Mouse (Mus musculus) heart, postnatal 0 days (tissue): ENCODE data around the gene Vstm4. TPM values are rescaled to one million over a fixed set of nuclear protein-coding genes. Genes with fewer than 3 reads are reported as not detected.

ENCODE experiments used
- ATAC-seq: fragments of 200-750 bp; cut with Nextera tagmentation; 2 replicates; pipeline ENCODE4 v1.8.0; 2017; ENCODE audit warnings: low read depth, moderate number of reproducible peaks, moderate library complexity; ENCODE audit not compliant: insufficient read depth
- DNase-seq: peaks from one replicate; pipeline ENCODE4 v3.0.0-alpha.2; 2016; ENCODE audit warnings: low spot score
- H3K27ac ChIP-seq: fragments of 300-500 bp; sonication (generic); 2 replicates; pipeline ENCODE4 v1.5.1; 2014; ENCODE audit warnings: low read depth, mild to moderate bottlenecking
- H3K27me3 ChIP-seq: fragments of 300-500 bp; sonication (generic); 2 replicates; pipeline ENCODE4 v1.6.1; 2014; ENCODE audit warnings: low read length, mixed read lengths; ENCODE audit not compliant: control insufficient read depth, insufficient read depth
- H3K36me3 ChIP-seq: fragments of 300-500 bp; sonication (generic); replicated peaks from 2 replicates; pipeline ENCODE4 v1.6.1; 2014; ENCODE audit warnings: low read length, mixed read lengths; ENCODE audit not compliant: control insufficient read depth, insufficient read depth
- H3K4me1 ChIP-seq: fragments of 300-500 bp; sonication (generic); 2 replicates; pipeline ENCODE4 v1.6.1; 2014; ENCODE audit warnings: antibody characterized with exemption; ENCODE audit not compliant: control insufficient read depth, insufficient read depth
- H3K4me2 ChIP-seq: fragments of 300-500 bp; sonication (generic); 2 replicates; pipeline ENCODE4 v1.6.1; 2014; ENCODE audit warnings: low read depth, mild to moderate bottlenecking, low read length, moderate library complexity
- H3K4me3 ChIP-seq: fragments of 300-500 bp; sonication (generic); 2 replicates; pipeline ENCODE4 v1.5.1; 2014; ENCODE audit warnings: low read depth, low read length
- H3K9ac ChIP-seq: fragments of 300-500 bp; sonication (generic); replicated peaks from 2 replicates; pipeline ENCODE4 v1.6.1; 2014; ENCODE audit warnings: low read depth, low read length, mixed read lengths
- H3K9me3 ChIP-seq: fragments of 300-500 bp; sonication (generic); replicated peaks from 2 replicates; pipeline ENCODE4 v1.6.1; 2016; ENCODE audit warnings: low read length; ENCODE audit not compliant: control insufficient read depth
- CTCF ChIP-seq: IDR thresholded peaks from 2 replicates; pipeline ENCODE4 v1.5.1; 2016; ENCODE audit warnings: antibody characterized with exemption, control low read depth, low read depth
- EP300 ChIP-seq: IDR thresholded peaks from 2 replicates; pipeline ENCODE4 v1.6.1; 2016; ENCODE audit warnings: antibody characterized with exemption, low read depth
- WGBS: fragments of 180-500 bp; shearing (Covaris S2); extraction: QIAGEN DNeasy Blood & Tissue Kit; methylation state at CpG from one replicate; pipeline ENCODE4 v1.1.7; 2014; 5-methylcytosine and 5-hydroxymethylcytosine counted together
- polyA plus RNA-seq: library from polyadenylated mRNA; unstranded; fragments of >200 nt; fragmentation: Nextera tagmentation; extraction: Ambion mirVana; gene quantifications from 2 replicates; pipeline ENCODE4 v1.2.1, GENCODE M21; 2015
- total RNA-seq: library from RNA; depleted of rRNA; stranded (reverse); fragments of >200 nt; gene quantifications from 2 replicates; pipeline ENCODE4 v1.2.3, GENCODE M21; 2014; ENCODE audit warnings: low replicate concordance

The Vstm4 gene
- total and polyA plus RNA-seq, 2 experiments from 2014 or later = 22.2 to 22.9 TPM

DNA sequence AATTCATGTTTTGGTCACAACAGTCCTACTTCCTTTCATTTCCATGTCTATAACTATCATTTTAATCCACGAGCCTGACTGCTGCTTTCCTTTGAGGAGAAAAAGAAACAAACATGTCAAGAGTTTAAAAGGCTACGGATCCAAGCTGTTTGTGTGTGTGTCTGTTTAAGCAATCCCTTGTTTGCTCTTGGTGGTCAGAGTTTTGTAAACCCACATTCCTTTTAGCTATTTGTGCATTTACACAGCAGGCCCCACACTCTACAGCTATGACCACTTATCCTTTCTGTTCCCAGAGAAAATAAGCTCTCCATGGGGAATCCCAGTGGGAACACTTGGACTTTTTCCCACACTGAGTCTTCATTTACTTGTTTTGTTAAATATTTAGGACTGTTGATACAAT is 58.8 kb downstream of the Vstm4 start:
- DNase-seq = no peak
- Histone ChIP-seq H3K9me3 (no peaks in the 10 kb centered on the region), H3K4me3 (no peak overlapping the region), H3K27ac (no peak overlapping the region), H3K36me3 (no peaks in the 10 kb centered on the region), H3K9ac (no peak overlapping the region), H3K4me2 (no peak overlapping the region), H3K4me1 (no peaks in the 10 kb centered on the region), H3K27me3 (no peaks in the 10 kb centered on the region)
- 74% methylated on average over 2 of the region's 2 CpGs for WGBS
- TF ChIP-seq CTCF (no peak), EP300 (no peak)
- ATAC-seq = no peak

DNA sequence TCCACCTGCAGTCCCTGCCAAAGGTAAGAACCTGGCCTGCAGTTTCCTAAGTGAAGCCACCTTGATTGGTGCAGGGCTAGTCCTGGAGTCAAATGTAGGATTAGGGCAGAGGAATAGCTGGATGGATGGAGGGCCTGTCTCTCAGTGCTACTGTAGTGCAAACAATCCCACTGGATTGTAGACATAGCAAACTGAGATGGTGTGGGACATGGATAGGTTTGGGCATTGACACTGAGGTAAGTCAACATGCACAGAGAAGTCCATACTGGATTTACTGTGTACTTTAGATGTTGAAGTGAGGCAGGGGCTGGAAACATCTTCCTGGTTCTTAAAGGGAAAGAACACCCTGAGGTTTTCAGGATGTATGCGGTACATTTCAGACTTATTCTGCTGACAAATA is 61.4 kb downstream of the Vstm4 start:
- Histone ChIP-seq H3K4me2 (no peak overlapping the region), H3K4me3 (no peak overlapping the region), H3K27ac (no peak overlapping the region), H3K4me1 (no peaks in the 10 kb centered on the region), H3K9me3 (no peaks in the 10 kb centered on the region), H3K27me3 (no peaks in the 10 kb centered on the region), H3K9ac (no peak overlapping the region), H3K36me3 (no peaks in the 10 kb centered on the region)
- 95% methylated on average over 1 of the region's 1 CpGs for WGBS
- no peak for ATAC-seq
- no peak for DNase-seq
- TF ChIP-seq CTCF (no peak), EP300 (no peak)

- Histone ChIP-seq H3K9me3 (no peaks in the 10 kb centered on the region), H3K4me2 (no peak overlapping the region), H3K27ac (no peak overlapping the region), H3K4me1 (no peaks in the 10 kb centered on the region), H3K36me3 (no peaks in the 10 kb centered on the region), H3K9ac (no peak overlapping the region), H3K4me3 (no peak overlapping the region), H3K27me3 (no peaks in the 10 kb centered on the region)
- ATAC-seq (no peak), DNase-seq (no peak)
- TF ChIP-seq CTCF (no peak), EP300 (no peak)
- 82% methylated on average over 9 of the region's 9 CpGs for WGBS
Measured at GRCm38 (mm10) chr14:32923871-32924270, 67.3 kb downstream of the Vstm4 start.

GRCm38 (mm10) chr14:32931709-32932108 is 75.2 kb downstream of the Vstm4 start:
- H3K4me1 ChIP-seq = no peaks in the 10 kb centered on the region
- DNase-seq = no peak
- no peaks in the 10 kb centered on the region for H3K27me3 ChIP-seq
- H3K4me3 ChIP-seq = no peak overlapping the region
- ATAC-seq = no peak
- 0 out of 2 replicates have a peak, but pooled peaks cover 4% of the 10 kb centered on the region for H3K36me3 ChIP-seq
- no peak for TF ChIP-seq CTCF
- TF ChIP-seq EP300 = no peak
- no peak overlapping the region for H3K9ac ChIP-seq
- WGBS = 83% methylated on average over 10 of the region's 10 CpGs
- H3K27ac ChIP-seq = no peak overlapping the region
- no peak overlapping the region for H3K4me2 ChIP-seq
- H3K9me3 ChIP-seq = no peaks in the 10 kb centered on the region

DNA sequence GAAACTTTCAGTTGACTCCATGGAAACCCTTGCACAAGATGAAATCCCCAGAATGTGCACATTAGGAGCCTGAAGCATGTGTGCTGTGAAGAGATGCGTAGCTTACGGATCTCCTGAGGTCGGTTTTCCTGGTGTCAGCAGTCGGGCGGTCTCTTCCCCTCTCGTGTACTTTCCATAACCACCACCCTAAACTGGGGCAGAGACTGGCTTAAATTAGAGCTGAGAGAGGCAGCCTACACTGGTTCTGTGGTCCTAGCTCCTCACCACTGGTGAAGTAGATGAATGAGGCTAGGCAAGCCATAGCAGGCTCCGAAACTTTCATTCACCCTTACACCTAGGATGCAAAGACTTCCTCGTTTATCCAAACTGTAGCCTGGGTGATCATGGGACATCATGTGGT is 75.7 kb downstream of the Vstm4 start:
- Histone ChIP-seq H3K9ac (no peak overlapping the region), H3K27me3 (no peaks in the 10 kb centered on the region), H3K27ac (no peak overlapping the region), H3K4me2 (no peak overlapping the region), H3K9me3 (no peaks in the 10 kb centered on the region), H3K4me1 (no peaks in the 10 kb centered on the region), H3K4me3 (no peak overlapping the region), H3K36me3 (0 out of 2 replicates have a peak, but pooled peaks cover 4% of the 10 kb centered on the region)
- DNase-seq = no peak
- ATAC-seq = no peak
- TF ChIP-seq EP300 = no peak
- no peak for TF ChIP-seq CTCF
- 85% methylated on average over 8 of the region's 8 CpGs for WGBS

- no peak overlapping the region for H3K27ac ChIP-seq
- WGBS = 54% methylated on average over 6 of the region's 6 CpGs
- H3K4me3 ChIP-seq = no peak overlapping the region
- no peak for TF ChIP-seq EP300
- no peak for TF ChIP-seq CTCF
- H3K9me3 ChIP-seq = no peaks in the 10 kb centered on the region
- no peaks in the 10 kb centered on the region for H3K27me3 ChIP-seq
- H3K4me2 ChIP-seq = no peak overlapping the region
- DNase-seq (no peak), ATAC-seq (no peak)
- H3K9ac ChIP-seq = no peak overlapping the region
- H3K36me3 ChIP-seq = 0 out of 2 replicates have a peak, but pooled peaks cover 4% of the 10 kb centered on the region
- no peaks in the 10 kb centered on the region for H3K4me1 ChIP-seq
Measured at GRCm38 (mm10) chr14:32934064-32934463, 77.5 kb downstream of the Vstm4 start.
